Mouse (Mus musculus) limb, embryonic 11.5 days (tissue): ENCODE data around the gene 1700029P11Rik. TPM values are rescaled to one million over a fixed set of nuclear protein-coding genes. Genes with fewer than 3 reads are reported as not detected.

ENCODE experiments used
- ATAC-seq: fragments of 200-750 bp; cut with Nextera tagmentation; 2 replicates; pipeline ENCODE4 v1.8.0; 2017; ENCODE audit warnings: low read depth; ENCODE audit not compliant: insufficient number of reproducible peaks, low FRiP score, low TSS enrichment
- DNase-seq: peaks from one replicate; pipeline ENCODE4 v3.0.0-alpha.2; 2015; ENCODE audit warnings: low spot score
- H3K27ac ChIP-seq: fragments of 300-500 bp; sonication (generic); replicated peaks from 2 replicates; pipeline ENCODE4 v1.5.1; 2014; ENCODE audit warnings: low read depth, mild to moderate bottlenecking, low read length
- H3K27me3 ChIP-seq: fragments of 300-500 bp; sonication (generic); 2 replicates; pipeline ENCODE4 v1.6.1; 2014; ENCODE audit warnings: mild to moderate bottlenecking, low read length, mixed read lengths; ENCODE audit not compliant: control insufficient read depth, insufficient read depth
- H3K36me3 ChIP-seq: fragments of 300-500 bp; sonication (generic); 2 replicates; pipeline ENCODE4 v1.6.1; 2014; ENCODE audit warnings: mild to moderate bottlenecking, low read length, moderate library complexity, mixed read lengths; ENCODE audit not compliant: control insufficient read depth, insufficient read depth
- H3K4me1 ChIP-seq: fragments of 300-500 bp; sonication (generic); 2 replicates; pipeline ENCODE4 v1.6.1; 2014; ENCODE audit warnings: low read length, mixed read lengths; ENCODE audit not compliant: control insufficient read depth, insufficient read depth
- H3K4me2 ChIP-seq: fragments of 300-500 bp; sonication (generic); 2 replicates; pipeline ENCODE4 v1.6.1; 2014; ENCODE audit warnings: low read depth, mild to moderate bottlenecking, moderate library complexity; ENCODE audit not compliant: severe bottlenecking
- H3K4me3 ChIP-seq: fragments of 300-500 bp; sonication (generic); 2 replicates; pipeline ENCODE4 v1.5.1; 2014; ENCODE audit warnings: low read depth, low read length
- H3K9ac ChIP-seq: fragments of 300-500 bp; sonication (generic); 2 replicates; pipeline ENCODE4 v1.6.1; 2014; ENCODE audit warnings: mild to moderate bottlenecking, low read length
- H3K9me3 ChIP-seq: fragments of 300-500 bp; sonication (generic); 2 replicates; pipeline ENCODE4 v1.6.1; 2016; ENCODE audit warnings: low read length; ENCODE audit not compliant: control insufficient read depth
- WGBS: fragments of 180-500 bp; shearing (Covaris S2); extraction: QIAGEN DNeasy Blood & Tissue Kit; methylation state at CpG from one replicate; pipeline ENCODE4 v1.1.7; 2014; 5-methylcytosine and 5-hydroxymethylcytosine counted together
- polyA plus RNA-seq: library from polyadenylated mRNA; unstranded; fragments of >200 nt; fragmentation: Nextera tagmentation; extraction: Ambion mirVana; gene quantifications from 2 replicates; pipeline ENCODE4 v1.2.1, GENCODE M21; 2014

The 1700029P11Rik gene
- polyA plus RNA-seq, 1 experiment from 2014 or later: not detected

DNA sequence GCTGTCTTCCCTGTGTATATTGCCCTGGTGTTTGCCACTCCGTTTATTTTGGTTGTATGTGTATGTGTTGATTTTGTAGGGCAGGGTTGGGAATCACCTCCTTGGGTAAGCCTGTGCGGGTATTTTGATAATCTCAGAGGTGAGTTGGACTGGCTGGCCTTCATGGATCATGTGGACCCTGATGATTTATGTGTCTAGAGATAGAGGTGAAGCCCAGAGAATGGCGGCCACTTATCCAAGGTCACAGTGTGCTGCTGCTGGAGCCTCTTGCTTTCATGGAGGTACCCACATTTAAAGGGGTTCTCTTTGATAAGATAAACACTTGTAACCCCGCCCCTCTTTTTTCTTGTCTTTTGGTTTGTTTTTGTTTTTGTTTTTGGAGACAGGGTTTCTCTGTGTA is 40.6 kb upstream of the 1700029P11Rik start:
- ATAC-seq (no peak), DNase-seq (no peak)
- Histone ChIP-seq H3K27ac (no peak overlapping the region), H3K4me1 (peaks cover 26% of the 10 kb centered on the region), H3K36me3 (no peaks in the 10 kb centered on the region), H3K4me3 (no peak overlapping the region), H3K27me3 (no peaks in the 10 kb centered on the region), H3K4me2 (no peak overlapping the region), H3K9me3 (no peaks in the 10 kb centered on the region), H3K9ac (no peak overlapping the region)
- 90% methylated on average over 4 of the region's 4 CpGs for WGBS

DNA sequence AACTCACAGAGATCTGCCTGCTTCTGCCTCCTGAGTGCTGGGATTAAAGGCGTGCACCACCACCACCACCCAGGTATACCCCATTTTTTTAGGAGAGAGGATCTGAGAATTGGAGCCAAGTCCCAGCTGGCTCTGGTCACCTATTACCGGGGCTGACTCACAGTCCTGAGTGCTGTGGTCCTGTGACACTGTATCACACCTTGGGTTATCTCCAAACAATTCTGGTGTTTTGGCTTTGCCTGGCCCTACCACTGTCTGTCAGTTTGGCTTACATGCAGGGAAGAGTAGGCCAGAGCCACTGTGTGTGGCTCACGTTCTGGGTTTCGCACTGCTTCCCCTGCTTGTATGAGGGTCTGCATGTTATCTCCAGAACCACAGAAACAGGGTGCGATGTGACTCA is 40.1 kb upstream of the 1700029P11Rik start:
- Histone ChIP-seq H3K9ac (no peak overlapping the region), H3K4me1 (peaks cover 26% of the 10 kb centered on the region), H3K27me3 (no peaks in the 10 kb centered on the region), H3K36me3 (no peaks in the 10 kb centered on the region), H3K4me3 (no peak overlapping the region), H3K9me3 (no peaks in the 10 kb centered on the region), H3K27ac (no peak overlapping the region), H3K4me2 (no peak overlapping the region)
- ATAC-seq: no peak
- DNase-seq: no peak
- 87% methylated on average over 5 of the region's 5 CpGs for WGBS

DNA sequence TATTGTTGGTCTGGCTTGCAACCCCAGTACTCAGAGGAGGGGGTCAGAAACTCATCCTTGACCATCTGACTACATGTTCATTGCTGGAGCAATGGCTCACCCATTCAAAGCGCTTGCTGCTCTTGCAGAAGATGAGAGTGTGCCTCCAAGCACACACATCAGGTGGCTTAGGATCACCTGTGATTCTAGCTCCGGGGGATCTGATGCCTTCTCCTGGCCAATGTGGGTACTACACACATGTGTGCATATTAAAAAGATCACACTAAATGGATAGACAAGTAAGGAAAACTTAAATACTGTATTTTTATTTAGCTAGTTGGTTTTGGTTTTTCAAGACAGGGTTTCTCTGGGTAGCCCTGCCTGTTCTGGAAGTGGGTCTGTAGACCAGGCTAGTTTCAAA is 39.3 kb upstream of the 1700029P11Rik start:
- no peak overlapping the region for H3K27ac ChIP-seq
- DNase-seq (no peak), ATAC-seq (no peak)
- no peaks in the 10 kb centered on the region for H3K27me3 ChIP-seq
- H3K9me3 ChIP-seq: no peaks in the 10 kb centered on the region
- H3K9ac ChIP-seq: no peak overlapping the region
- H3K36me3 ChIP-seq: no peaks in the 10 kb centered on the region
- H3K4me2 ChIP-seq: no peak overlapping the region
- 90% methylated on average over 2 of the region's 2 CpGs for WGBS
- no peak overlapping the region for H3K4me3 ChIP-seq
- peaks cover 26% of the 10 kb centered on the region for H3K4me1 ChIP-seq

DNA sequence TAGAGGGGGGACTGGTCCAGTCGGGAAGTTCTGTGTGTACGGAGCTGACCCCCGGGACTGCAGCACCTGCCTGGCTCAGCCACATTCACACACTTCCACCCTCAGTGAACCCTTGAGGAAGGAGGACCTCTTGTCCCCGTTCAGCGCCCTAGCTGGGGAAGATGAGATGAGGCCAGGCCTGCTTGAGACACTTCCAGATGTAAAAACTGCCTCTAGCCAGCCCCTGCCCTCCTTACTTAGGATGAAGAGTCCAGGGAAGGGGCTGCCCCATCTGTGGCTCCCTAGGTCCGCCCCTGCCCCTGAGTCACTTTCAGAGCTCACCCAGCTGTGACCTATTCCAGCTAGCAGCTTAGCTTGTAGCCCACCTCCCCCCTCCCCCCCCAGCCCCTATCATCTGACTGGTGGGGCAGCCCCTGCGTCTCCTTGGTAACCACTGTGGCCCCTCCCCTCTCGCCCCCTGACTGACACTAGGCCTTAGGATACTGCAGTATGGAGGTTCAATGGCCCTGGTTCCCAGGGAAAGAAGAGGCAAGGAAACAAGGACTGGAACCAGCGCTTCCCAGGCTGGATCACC is 37.1 kb upstream of the 1700029P11Rik start:
- H3K27me3 ChIP-seq: no peaks in the 10 kb centered on the region
- H3K9me3 ChIP-seq: no peaks in the 10 kb centered on the region
- no peak overlapping the region for H3K4me3 ChIP-seq
- 14% methylated on average over 8 of the region's 9 CpGs for WGBS
- ATAC-seq (peak; percentile 41; the same call in 1 of the 2 replicates), DNase-seq (peak; percentile 61)
- no peak overlapping the region for H3K9ac ChIP-seq
- H3K36me3 ChIP-seq: no peaks in the 10 kb centered on the region
- 0 out of 2 replicates have a peak, but pooled peaks cover 7% of the 10 kb centered on the region for H3K4me1 ChIP-seq
- H3K4me2 ChIP-seq: no peak overlapping the region
- no peak overlapping the region for H3K27ac ChIP-seq

DNA sequence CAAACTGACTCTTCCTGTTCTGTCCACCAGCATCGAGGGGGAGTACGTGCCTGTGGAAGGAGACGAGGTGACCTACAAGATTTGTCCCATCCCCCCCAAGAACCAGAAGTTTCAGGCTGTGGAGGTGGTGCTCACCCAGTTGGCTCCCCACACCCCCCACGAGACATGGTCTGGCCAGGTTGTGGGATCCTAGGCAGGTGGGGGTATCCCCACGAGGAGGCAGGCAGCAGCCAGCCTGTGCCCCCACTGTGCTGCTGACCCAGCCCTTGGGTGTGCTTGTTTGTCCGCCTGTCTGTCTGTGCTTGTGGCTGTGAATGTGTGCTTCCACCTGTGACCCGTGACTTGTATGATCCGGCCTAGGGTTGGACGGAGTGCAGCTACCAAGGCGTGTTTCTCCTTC is 31.3 kb upstream of the 1700029P11Rik start:
- no peak overlapping the region for H3K9ac ChIP-seq
- no peak overlapping the region for H3K4me2 ChIP-seq
- H3K27me3 ChIP-seq: no peaks in the 10 kb centered on the region

DNA sequence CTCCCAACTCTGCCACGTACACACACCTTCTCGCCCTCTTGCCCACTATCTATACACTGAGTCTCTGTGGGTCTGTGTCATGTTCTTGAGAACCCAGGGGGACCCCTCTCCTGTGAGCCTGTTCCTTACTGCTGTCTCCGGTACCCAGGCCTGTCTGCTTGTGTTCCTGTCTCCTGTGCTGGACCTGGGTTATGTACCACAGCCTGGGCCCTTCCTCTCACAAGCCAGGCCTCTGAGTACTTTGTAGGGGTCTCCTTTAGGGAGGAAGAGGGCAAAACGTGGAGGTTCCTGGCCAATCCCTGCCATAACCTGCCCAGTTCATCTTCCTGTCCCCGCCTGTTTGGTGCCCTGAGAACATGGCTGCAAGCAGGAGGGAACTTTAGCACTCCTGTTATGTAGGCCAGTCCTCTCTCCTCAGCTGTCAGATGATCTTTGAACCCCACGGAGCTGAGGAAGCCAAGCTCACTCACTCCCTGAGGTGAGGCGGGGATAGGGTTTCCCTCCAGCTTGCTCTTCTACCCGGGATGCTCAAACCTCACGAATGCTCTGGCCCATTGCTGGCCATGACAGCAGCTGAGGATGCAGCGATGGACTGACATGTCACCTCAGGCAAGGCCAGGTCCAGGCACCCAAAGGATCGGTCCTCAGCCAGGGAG is 30.7 kb upstream of the 1700029P11Rik start:
- Histone ChIP-seq H3K27me3 (no peaks in the 10 kb centered on the region), H3K9ac (no peak overlapping the region), H3K27ac (no peak overlapping the region), H3K36me3 (no peaks in the 10 kb centered on the region), H3K4me2 (no peak overlapping the region), H3K9me3 (no peaks in the 10 kb centered on the region), H3K4me3 (no peak overlapping the region), H3K4me1 (no peaks in the 10 kb centered on the region)
- ATAC-seq (no peak), DNase-seq (no peak)
- 74% methylated on average over 11 of the region's 11 CpGs for WGBS

More for the DNA sequence above, 31.3 kb upstream of the 1700029P11Rik start:
- DNase-seq: no peak
- no peak overlapping the region for H3K4me3 ChIP-seq
- H3K27ac ChIP-seq: no peak overlapping the region
- no peaks in the 10 kb centered on the region for H3K4me1 ChIP-seq
- 89% methylated on average over 10 of the region's 10 CpGs for WGBS
- H3K36me3 ChIP-seq: no peaks in the 10 kb centered on the region
- no peaks in the 10 kb centered on the region for H3K9me3 ChIP-seq
- ATAC-seq: no peak

DNA sequence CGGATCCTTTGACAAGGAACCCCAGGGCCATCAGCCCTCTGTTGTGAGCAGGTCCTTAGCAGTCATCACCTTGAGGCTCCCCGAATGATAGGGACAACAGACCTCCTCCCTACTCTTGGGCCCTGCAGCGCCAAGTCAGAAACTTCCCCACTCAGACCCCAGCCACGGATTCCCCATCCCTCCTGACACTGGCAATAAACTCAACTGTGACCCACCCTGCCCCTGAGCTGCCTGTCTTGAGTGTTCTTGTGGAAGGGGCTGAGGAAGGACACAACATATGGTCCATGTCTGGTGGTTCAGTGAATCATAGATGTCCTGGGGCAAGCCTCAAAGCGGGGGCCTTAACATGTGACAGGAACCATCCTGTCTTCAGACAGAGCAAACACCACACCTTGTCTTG is 29.6 kb upstream of the 1700029P11Rik start:
- Histone ChIP-seq H3K4me1 (no peaks in the 10 kb centered on the region), H3K4me2 (no peak overlapping the region), H3K4me3 (no peak overlapping the region), H3K9ac (no peak overlapping the region), H3K36me3 (no peaks in the 10 kb centered on the region), H3K27ac (no peak overlapping the region), H3K9me3 (no peaks in the 10 kb centered on the region), H3K27me3 (no peaks in the 10 kb centered on the region)
- DNase-seq: no peak
- no peak for ATAC-seq
- 79% methylated on average over 5 of the region's 5 CpGs for WGBS

DNA sequence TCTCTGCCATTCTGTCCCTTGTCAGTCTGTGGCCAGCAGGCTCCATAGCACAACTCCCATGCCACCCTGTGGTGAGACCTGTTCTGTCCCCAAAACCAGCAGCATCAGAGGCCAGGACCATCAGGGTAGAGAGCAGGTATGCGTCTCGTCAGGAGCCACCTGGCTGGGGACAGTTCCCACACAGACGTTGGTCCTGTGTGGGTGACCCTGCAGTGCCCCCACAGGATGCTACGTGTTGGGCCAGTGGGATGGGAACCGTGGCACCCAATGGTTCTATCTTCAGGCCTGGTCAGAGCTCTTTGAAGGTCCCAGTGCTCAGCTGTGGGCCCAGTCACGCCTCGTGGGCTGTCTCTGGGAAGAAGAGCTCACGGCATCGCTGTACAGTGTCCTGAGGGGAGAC is 29.2 kb upstream of the 1700029P11Rik start:
- 86% methylated on average over 9 of the region's 9 CpGs for WGBS
- H3K9me3 ChIP-seq: no peaks in the 10 kb centered on the region
- DNase-seq (no peak), ATAC-seq (no peak)
- H3K4me3 ChIP-seq: no peak overlapping the region
- H3K27me3 ChIP-seq: no peaks in the 10 kb centered on the region
- H3K36me3 ChIP-seq: no peaks in the 10 kb centered on the region
- H3K27ac ChIP-seq: no peak overlapping the region
- H3K4me2 ChIP-seq: no peak overlapping the region
- H3K4me1 ChIP-seq: no peaks in the 10 kb centered on the region
- H3K9ac ChIP-seq: no peak overlapping the region

DNA sequence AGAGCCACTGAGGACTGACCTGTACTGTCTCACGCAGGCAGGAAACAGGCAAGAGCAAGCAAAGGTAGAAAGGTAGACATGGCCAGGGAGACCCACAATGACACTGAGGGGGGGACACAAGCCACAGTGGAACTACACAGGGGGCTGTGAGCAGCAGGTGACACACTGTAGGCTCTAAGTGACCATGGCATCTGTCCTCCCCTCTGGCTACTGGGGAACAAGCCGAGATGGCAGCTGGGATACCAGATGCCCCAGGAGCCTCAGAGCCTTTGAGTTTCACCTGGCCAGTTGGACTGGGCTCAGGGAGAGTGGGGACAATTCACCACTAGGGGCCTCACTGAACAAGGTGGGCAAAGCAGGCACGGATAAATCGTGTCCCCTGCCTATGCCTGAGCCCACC is 28.0 kb upstream of the 1700029P11Rik start:
- no peak overlapping the region for H3K4me2 ChIP-seq
- no peaks in the 10 kb centered on the region for H3K27me3 ChIP-seq
- no peak overlapping the region for H3K27ac ChIP-seq
- no peak for DNase-seq
- no peak for ATAC-seq
- no peaks in the 10 kb centered on the region for H3K36me3 ChIP-seq
- no peaks in the 10 kb centered on the region for H3K4me1 ChIP-seq
- H3K9ac ChIP-seq: no peak overlapping the region
- WGBS: 88% methylated on average over 4 of the region's 4 CpGs
- no peaks in the 10 kb centered on the region for H3K9me3 ChIP-seq
- H3K4me3 ChIP-seq: no peak overlapping the region
